Mouse (Mus musculus) bone marrow macrophage, adult 2 months (primary cell): ENCODE results near the gene Stat1.

Source experiments
- CTCF ChIP-seq: IDR thresholded peaks from 2 replicates; pipeline ENCODE4 v1.5.1; 2012; ENCODE audit warnings: low read depth, mild to moderate bottlenecking, low read length, moderate library complexity
- POLR2A ChIP-seq: IDR thresholded peaks from 2 replicates; pipeline ENCODE4 v1.6.1; 2012; ENCODE audit warnings: mild to moderate bottlenecking, low read depth, low read length, borderline replicate concordance

- TF ChIP-seq CTCF = no peak
- TF ChIP-seq POLR2A = no peak
Measured at GRCm38 (mm10) chr1:52143191-52143590, 24.0 kb downstream of the Stat1 start.
